Mouse (Mus musculus) erythroblast, adult 5-6 weeks (primary cell): ENCODE results near the gene BC005537. TPM values are rescaled to one million over a fixed set of nuclear protein-coding genes. Genes with fewer than 3 reads are reported as not detected.

Experiments
- ATAC-seq: replicated peaks from 2 replicates; pipeline ENCODE4 v1.8.0; 2016; ENCODE audit warnings: moderate number of reproducible peaks, mild to moderate bottlenecking, moderate TSS enrichment, inconsistent platforms; ENCODE audit not compliant: poor library complexity, low FRiP score, severe bottlenecking
- total RNA-seq, 2 experiments: library from RNA; stranded (forward) in 1 of 2; stranded (reverse) in 1 of 2; fragments of 150-400 nt in 1 of 2; fragments of 200-764, 138-1000 nt in 1 of 2; gene quantifications; 2 replicates each; pipeline versions ENCODE4 v1.2.3 to v1.2.4; 2015 to 2017; ENCODE audit warnings: low replicate concordance in 2 of 2

Gene BC005537
- total RNA-seq, 2 experiments from 2014 or later = 106 to 132 TPM

DNA sequence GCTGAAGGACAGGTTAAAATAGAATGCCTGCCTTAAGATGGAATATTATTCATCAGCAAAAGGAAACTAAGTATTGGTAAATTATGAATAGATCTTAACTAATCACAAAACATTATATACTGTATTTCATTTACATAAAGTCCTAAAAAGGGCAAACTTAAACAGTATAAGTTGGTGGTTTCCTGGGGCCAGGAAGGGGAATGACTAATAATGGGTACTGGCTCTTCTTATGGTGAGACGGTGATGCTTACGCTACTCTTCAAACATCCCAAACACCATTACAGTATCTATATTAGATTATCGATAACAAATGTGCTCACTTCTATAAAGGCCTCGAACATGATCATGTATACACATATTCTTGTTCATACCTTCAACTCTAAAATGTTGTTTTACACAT lies 2.8 kb upstream of the BC005537 start:
- no peak for ATAC-seq

DNA sequence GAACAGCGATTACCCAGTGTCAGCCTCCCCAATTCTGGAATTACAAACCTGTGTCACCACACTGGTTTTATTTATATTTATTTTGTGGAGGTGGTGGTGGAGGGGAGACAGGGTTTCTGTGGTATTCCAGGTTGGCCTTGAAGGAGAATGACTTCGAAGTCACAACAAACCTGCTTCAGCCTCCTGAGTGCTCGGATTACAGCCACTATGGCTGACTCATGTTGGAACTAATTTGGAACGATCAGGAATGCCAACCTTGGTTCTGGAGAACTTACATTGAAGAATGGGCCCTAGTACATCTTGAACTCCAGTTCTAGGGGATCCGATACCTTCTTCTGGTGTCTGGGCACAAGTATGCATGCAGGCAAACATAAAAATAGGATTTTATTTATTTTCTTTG lies 2.1 kb upstream of the BC005537 start:
- ATAC-seq = no peak

DNA sequence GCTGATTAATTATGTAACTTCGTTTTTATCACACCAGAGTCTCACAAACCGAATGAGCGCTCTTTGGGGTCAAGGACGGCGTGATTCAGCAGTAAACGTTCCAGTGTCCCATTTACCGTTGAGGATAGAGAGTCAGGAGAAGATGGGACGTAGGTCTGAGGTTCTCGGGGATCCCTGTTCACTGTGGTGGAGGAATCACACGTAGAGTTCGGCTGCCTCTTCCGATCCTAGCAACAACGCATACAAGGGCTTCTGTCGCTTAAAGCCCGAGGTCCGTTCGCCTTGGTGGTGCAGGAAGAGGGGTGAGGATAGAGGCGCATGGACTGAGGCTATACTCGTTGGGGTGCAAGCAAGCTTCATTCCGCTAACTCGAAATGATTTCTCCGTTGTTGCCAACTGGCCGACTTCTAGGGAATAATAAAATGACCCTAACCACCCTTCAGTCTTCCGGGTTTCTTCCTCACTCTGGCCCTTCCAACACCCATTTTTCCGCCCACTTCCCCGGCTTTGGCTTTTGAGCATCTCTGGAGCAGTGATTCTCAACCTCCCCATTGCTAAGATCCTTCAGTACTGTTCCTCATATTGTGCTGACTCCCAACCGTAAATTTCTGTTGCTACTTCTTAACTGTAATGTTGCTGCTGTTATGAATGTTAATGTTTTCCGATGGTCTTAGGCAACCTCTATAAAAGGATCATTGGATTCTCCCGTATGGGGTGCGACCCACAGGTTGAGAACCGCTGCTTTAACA lies 1.4 kb upstream of the BC005537 start:
- peak; percentile 54 for ATAC-seq

DNA sequence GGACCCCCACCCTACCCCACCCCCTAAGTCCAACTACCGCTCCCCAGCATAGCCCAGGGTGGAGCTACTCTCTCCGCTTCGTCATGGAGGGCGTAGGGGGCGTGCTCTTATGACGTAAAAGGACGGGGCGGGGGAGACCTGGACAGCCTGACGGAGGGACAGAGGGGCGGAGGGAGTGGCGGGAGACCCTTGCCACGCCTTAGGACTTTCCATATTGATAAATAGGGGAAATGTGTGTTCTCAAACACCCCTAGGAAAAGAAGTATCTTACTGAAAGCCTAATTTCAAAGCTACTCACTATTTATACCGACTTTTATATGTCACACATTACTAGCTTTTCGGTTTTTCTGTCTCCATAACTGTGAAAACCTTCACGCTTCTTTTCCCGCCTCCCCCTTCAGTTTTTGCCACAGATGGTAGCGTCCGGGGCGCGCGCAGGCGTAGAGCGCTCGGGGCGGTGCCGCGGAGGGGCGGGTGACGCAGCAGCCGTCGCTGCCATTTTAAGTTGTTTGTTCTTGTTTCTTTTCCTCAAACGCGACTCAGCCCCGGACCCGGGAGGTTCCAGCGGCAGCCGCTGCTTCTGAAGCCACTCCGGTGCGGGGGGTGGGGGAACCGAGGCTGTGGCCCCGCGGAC lies 666 bp upstream of the BC005537 start:
- peak; percentile 86 for ATAC-seq

DNA sequence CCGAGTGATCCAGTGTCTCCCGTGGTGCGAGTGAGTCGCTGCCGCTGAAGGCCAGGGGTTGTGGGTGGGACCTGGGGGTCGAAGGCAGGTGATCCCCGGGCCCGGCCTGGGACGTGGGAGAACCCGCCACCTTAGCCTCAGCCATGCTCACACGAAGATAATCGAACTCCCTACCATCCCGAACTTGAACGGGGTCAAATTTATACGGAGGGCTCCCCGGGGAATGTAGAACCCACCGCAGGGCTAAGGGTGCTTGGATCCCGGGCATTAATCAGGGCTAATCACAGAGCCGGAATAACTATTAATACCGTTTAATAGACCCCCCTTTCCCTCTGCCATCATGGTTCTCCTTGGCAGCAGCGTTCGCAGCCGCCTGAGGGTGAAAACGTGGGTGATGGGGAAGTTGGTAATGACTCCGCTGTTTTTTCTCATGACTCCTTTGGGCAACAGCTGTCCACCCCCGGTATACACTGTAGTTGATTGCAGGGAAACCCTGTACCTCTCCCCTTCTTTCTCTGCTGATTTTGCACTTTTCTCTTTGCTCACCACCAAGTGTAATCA lies 754 bp downstream of the BC005537 start:
- ATAC-seq = peak; percentile 61

DNA sequence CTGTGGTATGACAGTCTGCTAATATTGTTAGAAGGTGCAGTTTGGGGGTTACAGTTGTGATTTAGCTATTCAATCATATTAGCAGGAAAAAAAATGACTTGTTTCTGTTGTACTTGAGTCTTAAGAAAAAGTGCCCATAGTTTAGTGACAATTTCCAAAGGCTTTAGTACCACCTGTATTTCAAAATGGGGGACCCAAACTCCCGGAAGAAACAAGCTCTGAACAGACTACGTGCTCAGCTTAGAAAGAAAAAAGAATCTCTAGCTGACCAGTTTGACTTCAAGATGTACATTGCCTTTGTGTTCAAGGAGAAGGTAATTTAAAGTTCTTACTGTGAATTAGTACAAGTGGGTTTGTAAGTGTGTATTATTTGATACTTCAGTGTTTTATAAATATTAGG lies 1.7 kb downstream of the BC005537 start:
- no peak for ATAC-seq

DNA sequence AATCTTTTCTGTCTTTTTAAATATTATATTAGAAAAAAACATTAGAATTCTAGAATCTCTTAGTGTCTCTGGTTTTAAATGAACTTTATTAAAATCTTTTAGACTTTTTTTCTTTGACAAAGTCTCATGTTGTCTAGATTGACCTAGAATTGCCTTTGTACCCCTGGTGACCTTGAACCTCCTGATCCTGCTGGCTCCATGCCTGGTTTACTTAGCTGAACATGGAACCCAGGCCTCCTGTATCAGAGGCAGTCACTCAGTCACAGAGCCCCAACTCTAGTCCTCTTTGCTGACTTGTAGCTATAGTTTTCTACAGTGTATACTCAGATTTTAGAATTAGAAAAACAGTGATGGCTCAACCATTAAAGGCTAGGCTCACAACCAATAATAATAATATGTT lies 4.6 kb downstream of the BC005537 start:
- no peak for ATAC-seq

DNA sequence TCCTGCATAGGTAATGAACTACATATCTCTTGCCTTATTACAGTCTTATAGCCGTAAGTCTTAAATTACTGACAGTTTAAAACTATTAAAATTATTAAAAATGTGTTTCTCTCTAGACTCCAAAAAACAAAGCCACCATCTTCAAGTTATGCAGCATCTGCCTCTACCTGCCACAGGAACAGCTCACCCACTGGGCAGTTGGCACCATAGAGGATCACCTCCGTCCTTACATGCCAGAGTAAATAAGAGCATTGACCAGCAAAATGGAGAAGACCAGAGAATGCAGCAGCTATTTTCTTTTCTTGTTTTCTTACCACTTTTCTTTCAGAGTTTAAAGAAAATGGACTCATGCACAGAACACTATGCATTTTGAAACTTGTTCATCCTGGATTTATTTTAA lies 11.1 kb downstream of the BC005537 start:
- ATAC-seq = no peak

DNA sequence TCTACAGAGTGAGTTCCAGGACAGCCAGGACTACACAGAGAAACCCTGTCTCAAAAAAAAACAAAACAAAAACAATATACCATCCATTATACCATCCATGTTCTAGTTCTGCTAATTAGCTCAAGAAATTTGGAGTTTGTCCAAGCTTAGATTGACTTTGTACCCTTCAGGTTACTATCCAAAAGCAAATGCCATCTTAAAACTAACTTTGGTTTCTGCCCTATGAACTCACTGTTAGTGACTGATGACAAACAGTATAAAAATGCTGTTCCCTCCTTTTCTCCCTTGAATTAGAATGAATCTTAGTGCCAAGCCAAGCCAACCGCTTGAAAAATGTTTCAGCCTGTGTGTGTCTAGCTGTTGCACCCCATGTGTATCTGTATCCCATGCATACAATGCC lies 13.2 kb downstream of the BC005537 start:
- no peak for ATAC-seq

DNA sequence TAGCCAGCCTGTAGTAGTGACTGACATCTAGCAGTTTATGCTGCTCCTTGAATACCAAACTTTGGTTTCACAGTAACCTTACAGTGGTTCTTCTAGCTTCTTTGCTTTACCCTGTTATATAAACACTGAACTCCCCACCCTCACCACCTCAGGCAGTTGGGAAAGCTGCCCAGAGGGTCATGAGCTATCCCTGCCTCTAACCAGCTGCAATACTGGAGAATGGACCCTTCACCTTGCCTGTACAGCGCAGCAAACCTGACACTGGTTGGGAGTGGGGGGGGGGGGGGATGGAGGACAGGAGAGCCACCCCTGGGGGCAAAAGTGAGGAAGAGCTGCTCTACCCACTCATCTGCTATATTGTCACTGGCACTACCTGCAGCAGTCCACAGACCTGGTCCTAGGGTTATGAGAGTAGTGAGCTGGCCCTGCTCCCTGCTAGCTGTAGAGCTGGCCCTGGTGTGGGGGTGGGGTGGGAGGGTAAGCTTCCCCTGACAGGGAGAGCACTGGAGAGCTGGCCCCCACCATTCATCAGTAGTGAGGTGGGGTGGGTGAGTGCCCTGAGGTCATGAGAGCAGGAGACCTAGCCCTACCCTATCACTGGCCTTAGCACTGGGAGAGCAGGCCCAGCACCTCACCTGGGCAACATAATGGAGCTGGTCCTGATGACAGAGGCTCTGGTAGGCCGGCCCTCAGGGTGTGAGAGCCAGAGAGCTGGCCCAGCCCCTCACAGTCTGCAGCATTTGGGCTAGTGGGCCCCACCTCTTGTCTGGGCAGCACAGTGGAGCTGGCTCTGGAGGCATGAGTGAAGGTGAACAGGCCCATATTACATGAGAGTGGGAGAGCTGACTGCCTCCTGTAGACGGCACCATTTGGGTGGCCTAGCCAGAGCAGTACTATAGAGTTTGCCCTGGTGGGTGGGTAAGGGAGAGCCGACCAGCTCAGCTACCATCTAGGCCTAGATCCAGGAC lies 15.0 kb downstream of the BC005537 start:
- ATAC-seq = peak; percentile 58; the same call in 1 of the 2 replicates

DNA sequence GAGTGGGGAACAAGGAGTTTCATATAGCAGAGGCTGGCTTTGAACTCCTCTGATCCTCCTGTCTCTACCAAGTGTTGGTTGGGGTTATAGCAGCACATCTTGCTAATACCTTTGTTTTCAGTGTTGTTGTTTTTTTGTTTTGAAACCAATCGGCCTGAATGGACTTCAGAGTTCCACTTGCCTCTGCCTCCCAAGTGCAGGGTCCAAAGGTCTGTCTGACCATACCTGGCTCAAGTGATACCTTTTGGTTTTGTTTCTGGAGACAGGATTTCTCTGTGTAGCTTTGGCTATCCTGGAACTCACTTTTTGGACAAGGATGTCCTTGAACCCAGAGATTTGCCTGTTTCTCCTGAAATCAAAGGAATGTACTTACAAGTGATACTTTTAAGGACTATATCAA lies 18.5 kb downstream of the BC005537 start:
- no peak for ATAC-seq

DNA sequence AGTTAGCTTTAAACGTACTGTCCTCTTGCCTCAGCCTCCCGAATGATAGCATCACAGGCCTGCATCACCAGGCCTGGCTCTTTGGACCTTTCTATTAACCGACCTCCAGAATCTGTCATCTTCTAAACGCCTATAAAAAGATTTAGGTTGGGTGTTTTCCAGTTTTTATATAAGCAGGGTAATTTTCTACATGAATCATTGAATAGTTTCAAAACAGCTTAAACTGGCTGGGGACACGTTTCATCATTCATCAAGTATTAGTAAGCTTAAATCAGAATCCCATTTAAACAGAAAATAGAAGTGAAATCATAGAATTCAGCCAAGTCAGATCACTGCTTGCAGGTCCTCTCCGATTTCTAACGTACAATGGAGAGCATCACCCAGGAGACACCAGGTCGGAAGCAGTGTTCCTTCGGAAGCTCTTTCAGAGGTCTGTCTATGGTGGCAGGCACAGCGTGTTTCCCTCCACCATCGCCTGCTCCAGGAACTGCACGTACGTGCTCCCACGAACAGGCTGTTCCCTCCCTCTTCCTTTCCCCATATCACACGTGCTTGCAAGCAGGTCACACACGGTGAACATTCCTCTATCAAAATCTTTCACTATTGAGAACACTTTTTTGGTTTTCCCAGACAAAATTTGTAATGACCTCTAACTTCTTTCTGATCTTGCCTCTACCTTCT lies 21.3 kb downstream of the BC005537 start:
- ATAC-seq = no peak

DNA sequence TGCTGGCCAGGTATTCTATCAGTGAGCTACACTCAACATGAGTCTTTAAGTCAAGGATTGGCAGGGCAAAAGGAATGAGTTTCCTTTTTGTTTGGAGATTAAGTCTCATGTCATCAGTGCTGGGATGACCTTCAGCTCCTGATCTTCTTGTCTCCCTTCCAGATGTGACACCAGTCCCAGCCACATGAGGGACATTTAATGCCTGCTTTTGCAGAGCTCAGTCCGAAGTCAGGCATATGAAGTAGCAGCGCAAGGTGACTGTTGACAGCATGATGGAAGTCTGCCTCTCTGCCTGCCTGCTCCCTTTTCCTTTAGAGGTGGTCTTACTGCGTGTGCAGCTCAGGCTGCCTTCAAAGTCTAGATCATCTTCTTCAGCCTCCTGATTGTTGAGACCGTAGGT lies 23.2 kb downstream of the BC005537 start:
- no peak for ATAC-seq

DNA sequence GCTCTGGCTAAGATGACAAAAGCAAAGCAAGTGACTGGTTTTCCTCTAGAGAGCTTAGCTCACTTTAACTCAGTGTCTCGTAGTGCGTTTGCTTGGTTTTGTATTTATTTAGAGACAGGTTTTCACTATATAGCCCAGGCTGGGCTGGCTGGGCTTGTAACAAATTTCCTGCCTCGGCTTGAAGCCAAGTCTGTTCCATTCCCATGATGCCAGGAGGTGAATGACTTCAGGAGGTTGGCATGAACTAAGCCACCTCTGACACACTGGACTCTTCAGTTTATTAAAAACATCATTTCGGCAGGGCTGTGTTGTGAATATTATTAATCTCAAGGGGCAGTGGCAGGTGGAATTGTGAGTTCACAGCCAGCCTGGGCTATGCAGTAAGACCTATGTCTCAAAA lies 24.1 kb downstream of the BC005537 start:
- ATAC-seq = no peak

DNA sequence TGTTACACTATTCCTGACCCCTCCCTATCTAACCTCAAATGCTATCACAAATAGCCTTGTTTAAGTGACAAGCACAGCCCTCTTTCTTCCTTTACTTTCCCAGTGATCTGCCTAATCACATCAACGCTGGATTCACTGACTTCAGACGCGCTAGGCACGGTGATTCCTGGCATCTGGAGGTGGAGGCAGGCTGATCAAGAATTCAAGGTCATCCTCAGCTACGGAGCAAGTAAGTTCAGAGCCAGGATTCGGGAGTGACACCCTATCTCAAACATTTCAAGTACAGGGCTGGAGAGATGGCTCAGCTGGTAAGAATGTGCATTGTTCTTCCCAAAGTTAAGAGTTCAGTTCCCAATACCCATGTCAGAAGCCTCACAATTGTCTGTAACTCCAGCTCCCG lies 24.7 kb downstream of the BC005537 start:
- no peak for ATAC-seq

DNA sequence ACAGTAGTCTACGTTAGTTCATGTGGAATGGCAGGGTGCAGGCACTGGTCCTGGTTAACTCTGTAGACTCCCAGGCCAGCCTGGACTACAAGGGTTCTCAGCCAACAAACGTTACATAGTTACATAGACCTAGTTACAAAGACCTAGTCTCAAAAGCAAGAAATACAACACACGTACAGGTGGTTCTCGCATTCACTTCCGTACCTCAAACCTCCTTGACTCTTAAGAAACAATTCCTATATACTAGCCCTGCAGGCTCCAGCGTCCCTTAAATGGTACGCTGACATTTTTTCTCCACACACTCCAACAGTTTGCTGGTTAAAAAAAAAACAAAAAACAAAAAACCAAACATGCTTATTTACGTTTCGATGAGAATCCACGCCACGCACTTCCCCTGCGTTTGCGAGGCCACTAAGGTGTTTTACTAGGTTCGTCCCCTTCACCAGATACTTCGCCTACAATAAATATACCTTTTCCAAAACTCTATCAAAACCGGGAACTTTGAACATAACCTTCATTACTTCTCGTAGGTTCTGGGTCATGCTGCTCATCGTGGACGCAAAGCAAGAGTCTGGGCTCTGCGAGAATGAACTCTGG lies 29.4 kb downstream of the BC005537 start:
- ATAC-seq = peak; percentile 51

DNA sequence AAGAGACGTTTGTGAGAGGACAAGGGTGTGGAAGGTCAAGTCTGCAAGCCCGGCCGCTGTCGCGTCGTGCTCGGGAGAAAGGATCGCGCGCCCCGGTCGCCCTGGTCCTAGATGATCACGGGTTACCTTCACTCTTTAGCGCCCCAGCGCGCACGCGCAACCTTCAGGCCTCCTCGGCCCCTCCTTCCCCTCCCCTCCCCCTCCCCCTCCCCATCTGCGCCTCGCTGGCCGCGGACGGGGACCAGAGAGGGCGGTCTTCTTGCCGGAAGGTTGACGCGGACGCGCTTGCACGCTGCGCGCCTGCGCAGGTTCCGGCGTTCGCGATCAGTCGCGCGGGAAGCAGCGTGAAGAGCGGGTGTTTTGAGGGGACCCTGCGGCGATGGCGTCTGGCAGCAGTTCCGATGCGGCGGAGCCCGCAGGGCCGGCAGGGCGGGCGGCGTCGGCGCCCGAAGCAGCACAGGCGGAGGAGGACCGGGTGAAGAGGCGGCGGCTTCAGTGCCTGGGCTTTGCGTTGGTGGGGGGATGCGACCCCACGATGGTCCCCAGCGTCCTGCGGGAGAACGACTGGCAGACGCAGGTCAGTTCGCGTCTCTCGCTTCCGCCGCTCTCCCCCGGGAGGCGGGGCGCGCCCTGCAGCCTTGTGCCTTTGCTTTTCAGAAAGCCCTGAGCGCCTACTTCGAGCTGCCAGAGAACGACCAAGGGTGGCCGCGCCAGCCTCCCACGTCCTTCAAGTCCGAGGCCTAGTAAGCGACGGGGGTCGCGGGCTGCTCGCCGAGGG lies 30.1 kb downstream of the BC005537 start, which contains the start of the genes Acot13 and Tdp2:
Gene Acot13 (minus strand): TSS at position 188 of the 778 bp plus-strand sequence.
Gene Tdp2 (plus strand): TSS at position 327 of the 778 bp plus-strand sequence.
- ATAC-seq = peak; percentile 90

DNA sequence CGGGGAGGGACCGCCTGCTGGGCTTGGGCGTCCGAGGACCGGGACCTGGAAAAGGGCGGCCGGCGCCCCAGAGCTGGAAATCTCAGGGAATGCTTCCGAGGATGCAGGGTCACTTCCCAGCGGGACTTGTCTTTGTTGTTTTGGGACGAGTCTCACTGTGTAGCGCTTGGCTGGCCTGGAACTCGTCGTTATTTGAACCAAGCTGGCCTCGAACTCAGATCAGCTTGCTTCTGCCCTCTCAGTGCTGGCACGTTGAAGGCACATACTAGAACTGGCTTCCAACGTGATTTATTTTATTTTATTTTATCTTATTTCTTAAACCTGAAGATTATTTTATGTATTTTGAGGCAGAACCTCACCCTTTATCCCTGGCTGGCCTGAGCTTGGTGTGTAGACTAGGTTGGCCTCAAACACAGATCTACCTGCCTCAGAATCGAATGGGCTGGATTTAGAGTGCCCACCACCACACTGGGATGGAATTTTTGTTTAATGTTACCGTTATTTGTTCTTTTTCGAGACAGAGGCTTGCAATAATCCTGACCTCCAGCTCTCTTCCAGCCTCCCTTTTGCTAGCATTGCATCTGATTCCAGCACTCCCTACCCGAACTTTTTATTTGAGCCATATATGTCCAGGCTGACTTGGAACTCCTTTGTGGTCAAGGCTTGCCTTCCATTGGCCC lies 30.8 kb downstream of the BC005537 start:
- ATAC-seq = 0 out of 2 replicates have a peak, but pooled peaks have one; percentile 12
